Mouse (Mus musculus) left cerebral cortex, adult 8-10 months (tissue): ENCODE data around the gene Ube2m. TPM values are rescaled to one million over a fixed set of nuclear protein-coding genes. Genes with fewer than 3 reads are reported as not detected.

ENCODE experiments used
- DNase-seq, 2 experiments: peaks; one replicate each; pipeline ENCODE4 v3.0.0; 2022; ENCODE audit warnings: low spot score in 2 of 2
- total RNA-seq, 4 experiments: library from RNA; stranded (reverse); gene quantifications; 2 replicates each; pipeline ENCODE4 v1.2.4; 2022

The Ube2m gene
- total RNA-seq, 4 experiments from 2014 or later, result 220 to 248 (median 229) TPM

GRCm38 (mm10) chr7:13034148-13034977 lies 3.7 kb downstream of the Ube2m start, which contains the start of gene Chmp2a:
TSS of gene Chmp2a (minus strand) at chr7:13034807.
- peak; percentile 96 to 98 for DNase-seq

- DNase-seq, result no peak
Observed at GRCm38 (mm10) chr7:13033451-13034147, 4.5 kb downstream of the Ube2m start.

GRCm38 (mm10) chr7:13032541-13032940 lies 5.5 kb downstream of the Ube2m start:
- no peak for DNase-seq

GRCm38 (mm10) chr7:13031983-13032382 lies 6.1 kb downstream of the Ube2m start:
- DNase-seq, result no peak

GRCm38 (mm10) chr7:13031069-13031468 lies 7.0 kb downstream of the Ube2m start:
- no peak for DNase-seq

GRCm38 (mm10) chr7:13028986-13029385 lies 9.1 kb downstream of the Ube2m start:
- DNase-seq, result no peak

GRCm38 (mm10) chr7:13025511-13026112 lies 12.5 kb downstream of the Ube2m start:
- DNase-seq, result no peak

GRCm38 (mm10) chr7:13024805-13025204 lies 13.3 kb downstream of the Ube2m start:
- peak; percentile 64 to 82 for DNase-seq

GRCm38 (mm10) chr7:13023928-13024731 lies 13.9 kb downstream of the Ube2m start:
- DNase-seq, result peak; percentile 94 to 96

- no peak for DNase-seq
Observed at GRCm38 (mm10) chr7:13022773-13023535, 15.1 kb downstream of the Ube2m start.

- DNase-seq, result no peak
Observed at GRCm38 (mm10) chr7:13015217-13015616, 22.9 kb downstream of the Ube2m start.

- no peak for DNase-seq
Observed at GRCm38 (mm10) chr7:13014275-13014839, 23.7 kb downstream of the Ube2m start.

GRCm38 (mm10) chr7:13013671-13014070 lies 24.4 kb downstream of the Ube2m start:
- no peak for DNase-seq

- DNase-seq, result no peak
Observed at GRCm38 (mm10) chr7:13010005-13010908, 27.8 kb downstream of the Ube2m start, which contains the start of gene Zbtb45. TSS of gene Zbtb45 (minus strand) at chr7:13010034.

GRCm38 (mm10) chr7:13009143-13010004 lies 28.7 kb downstream of the Ube2m start:
- peak; percentile 93 to 94 for DNase-seq

- no peak for DNase-seq
Observed at GRCm38 (mm10) chr7:13007341-13008092, 30.6 kb downstream of the Ube2m start.

GRCm38 (mm10) chr7:13006531-13006930 lies 31.5 kb downstream of the Ube2m start:
- DNase-seq, result no peak
